Mouse (Mus musculus) embryo, embryonic 11.5 days (tissue): ENCODE measurements at regions not wholly inside any gene's neighbourhood (a gene's known extent, or its start where the extent isn't known, plus 50 kb on each side); places are given as distances from the start of the nearest gene placed in this dataset.
A peak's percentile ranks its signal among the peaks of the same experiment; 100 is the strongest.

Experiments
- DNase-seq: peaks from one replicate; pipeline ENCODE4 v3.0.0-alpha.2; 2012; ENCODE audit warnings: low read depth, low spot score

DNA sequence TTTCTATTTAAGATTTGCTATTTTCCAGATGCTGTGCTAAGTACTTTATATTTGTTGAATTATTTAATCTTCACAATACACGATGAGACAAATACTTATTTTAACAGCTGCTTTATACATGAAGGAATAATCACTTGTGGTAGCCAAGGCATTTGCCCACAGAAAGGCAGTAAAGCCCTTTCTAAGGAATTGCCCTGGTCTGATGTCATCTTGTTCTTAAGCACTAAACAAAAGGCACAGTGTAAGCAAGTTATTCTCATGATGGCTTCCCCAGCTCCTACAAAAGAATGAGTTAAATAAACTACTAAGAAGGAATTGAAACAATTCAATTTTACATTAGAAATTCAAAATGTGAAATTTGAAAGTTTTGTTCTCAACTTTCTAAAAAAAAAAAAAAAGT lies 358.8 kb downstream of the Cenpc1 start:
- DNase-seq = no peak

DNA sequence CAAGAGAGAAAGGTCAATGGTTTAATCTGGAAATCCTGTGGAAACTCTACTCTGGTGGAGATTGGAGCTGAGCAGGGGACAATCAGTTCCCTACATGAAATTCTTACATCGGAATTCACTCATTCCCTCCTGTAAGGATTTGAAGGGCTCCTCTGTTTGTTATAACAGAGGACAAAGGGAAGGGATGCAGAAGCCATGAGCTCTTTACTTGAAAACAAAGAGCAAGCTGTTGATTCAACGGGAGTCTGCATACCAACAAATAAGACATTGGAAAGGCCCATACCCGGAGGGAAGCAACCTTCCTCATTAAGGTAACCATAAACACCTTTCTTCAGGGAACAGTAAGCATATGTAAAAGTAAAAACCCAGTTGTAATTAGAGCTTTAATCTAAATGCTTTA lies 359.3 kb downstream of the Cenpc1 start:
- DNase-seq = no peak

DNA sequence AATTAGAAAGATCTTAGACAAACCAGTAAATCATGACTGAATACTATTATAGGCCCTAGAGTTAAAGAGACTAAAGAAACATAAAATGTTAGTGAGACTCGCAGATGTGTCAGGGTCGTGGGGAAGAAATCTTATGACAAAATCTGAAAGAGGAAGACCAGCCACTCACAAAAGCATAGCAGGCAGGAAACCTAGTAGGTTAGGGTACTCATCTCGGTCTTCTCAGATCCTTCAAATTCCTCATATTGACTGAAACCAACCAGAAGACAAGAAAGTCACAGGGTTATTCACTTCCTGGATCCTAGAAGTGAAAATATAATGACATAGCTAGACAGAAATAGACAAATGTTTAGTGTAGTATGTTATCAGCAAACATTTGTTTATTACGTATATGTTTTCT lies 387.5 kb downstream of the Cenpc1 start:
- no peak for DNase-seq

DNA sequence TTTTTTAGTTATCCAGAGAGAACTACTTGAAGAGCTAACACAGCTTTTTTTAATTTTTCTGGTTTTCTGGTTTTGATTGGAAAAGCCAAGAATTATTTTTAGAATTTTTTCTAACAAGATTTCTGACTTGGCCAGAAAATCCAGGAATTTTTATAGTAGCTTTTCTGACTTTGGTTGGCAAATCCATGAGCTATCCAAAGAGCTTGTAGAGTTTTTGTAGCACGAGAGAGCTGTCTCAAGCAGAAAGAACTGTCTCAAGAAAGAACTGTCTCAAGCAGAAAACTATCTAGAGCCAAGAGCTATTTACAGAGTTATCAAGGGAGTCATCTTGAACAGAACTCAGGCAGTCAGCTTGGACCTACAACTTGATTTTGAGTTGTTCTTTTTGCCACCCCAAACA lies 394.3 kb downstream of the Cenpc1 start:
- no peak for DNase-seq

DNA sequence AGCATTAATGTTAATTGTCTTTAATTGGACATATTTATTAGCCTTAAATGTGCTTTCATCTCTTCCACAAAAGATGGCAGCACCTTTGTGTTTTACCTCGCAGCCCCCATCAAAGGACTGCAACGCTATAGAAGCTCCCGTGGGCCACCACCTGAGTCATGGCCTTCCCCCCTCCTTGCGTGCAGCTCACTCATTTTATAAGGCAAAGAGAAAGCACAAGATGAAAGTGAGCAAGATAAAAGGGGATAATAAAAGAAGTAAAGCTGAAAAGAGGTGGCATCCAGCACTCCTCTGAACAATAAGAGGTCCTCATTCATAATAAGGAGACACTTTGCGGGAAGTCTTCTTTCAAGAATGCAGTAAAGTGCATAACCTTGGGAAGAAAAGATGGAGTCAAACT lies 403.9 kb downstream of the Cenpc1 start:
- no peak for DNase-seq

DNA sequence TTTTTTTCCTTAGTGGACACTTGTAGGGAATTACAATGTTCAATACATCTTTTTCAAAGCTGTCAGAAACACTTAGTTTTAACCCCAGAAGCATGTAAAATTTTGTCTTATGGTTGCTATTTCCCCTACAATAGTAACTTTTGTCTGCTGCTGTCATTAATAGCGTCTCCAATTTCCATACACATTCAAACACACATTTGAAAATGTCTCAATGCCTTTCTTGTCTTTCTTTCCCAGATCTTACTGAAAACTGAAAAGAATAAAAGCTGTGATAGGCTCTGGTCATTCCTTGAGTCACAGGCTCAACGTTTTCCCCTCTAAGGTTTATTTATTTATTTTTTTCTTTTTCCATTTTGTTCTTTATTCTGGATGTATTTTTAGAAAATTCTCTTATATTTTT lies 444.3 kb downstream of the Cenpc1 start:
- DNase-seq = no peak

DNA sequence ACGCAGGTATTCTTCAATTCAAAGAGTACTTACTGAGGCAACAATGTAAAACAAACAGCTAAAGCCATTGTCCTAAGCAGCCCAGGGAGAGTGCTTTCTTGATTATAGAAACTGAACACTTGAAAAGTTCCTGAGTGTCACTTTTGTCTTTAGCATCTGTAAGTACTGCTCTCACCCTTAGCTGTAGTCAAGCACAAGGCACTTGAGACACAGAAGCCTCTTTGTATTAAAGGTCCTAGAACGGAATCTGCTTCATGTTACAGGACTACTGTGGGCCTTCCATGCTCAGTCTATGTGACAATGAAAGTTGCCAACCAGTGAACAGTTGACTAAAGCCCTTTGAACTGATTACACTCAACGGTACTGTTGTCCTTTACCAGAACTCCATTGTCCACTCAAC lies 450.6 kb downstream of the Cenpc1 start:
- no peak for DNase-seq

DNA sequence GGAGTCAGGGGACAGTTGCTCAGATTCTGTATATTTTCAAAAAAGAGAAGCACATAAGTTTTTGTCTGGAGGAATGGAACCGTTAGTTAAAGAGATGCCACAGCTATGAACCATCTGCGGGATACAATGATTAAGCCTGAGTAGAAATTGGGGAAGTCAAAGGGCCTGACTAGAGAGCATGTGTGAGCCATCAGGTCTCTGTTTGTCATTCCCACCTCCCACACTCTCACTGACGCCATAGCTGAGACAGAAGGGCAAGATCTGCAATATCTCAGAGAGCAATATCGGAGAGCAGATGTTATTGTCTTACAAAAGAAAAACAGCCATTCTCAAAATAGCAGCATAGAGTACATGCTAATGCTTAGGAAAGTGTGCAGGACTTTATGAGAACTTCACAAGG lies 452.8 kb downstream of the Cenpc1 start:
- no peak for DNase-seq

DNA sequence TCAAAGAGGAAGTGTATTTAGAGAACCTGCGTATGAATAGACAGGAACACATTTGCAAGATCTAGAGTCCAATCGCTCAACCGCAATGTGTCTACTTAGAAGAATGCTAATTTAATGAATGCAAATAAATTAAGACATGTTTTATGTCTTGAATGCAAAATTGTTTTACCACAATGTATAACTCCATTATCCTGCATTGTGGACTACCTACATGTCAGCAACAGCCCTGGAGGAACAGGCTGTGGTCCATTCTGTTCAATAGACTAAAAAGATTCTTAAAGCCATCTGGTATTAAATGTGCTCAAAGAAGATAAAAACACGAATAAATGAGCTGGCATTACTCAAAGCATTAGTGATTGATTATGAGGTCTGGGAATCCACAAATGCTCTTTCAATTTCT lies 456.3 kb downstream of the Cenpc1 start:
- no peak for DNase-seq

DNA sequence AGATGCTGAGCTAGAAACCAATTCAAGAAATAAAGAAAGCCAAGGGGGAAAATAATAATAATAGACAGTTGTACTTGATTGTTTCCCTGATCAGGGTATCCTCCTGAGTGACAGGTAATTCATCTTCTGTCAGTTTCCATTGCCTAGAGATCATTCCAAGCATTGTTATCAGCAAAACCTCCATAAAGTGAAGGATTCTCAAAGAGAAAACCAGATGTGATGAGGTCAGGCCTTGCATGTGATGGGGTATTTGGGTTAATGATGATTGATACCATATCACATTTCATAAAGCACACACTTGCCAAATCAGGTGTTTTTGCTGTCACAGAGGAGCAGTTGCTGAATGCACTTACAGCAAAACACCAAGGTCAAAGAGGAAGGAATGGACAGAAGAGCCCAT lies 467.2 kb downstream of the Cenpc1 start:
- DNase-seq = no peak

DNA sequence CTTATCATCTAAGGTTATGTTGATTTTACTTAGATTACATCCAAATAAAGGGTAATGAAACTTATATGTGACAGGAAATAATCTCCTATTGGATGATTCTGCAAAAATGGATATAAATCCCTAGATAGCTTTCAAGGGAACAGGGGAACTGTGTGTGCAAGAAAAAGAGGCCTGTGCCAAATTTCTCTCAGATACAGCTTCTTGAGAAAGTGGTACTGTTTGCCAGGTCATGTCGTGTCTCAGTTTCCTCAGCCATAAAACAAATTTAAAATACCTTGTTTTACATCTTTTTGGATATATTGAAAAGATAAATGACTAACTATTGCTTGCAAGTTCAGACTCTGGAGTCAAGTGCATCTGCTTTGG lies 470.3 kb downstream of the Cenpc1 start:
- no peak for DNase-seq

DNA sequence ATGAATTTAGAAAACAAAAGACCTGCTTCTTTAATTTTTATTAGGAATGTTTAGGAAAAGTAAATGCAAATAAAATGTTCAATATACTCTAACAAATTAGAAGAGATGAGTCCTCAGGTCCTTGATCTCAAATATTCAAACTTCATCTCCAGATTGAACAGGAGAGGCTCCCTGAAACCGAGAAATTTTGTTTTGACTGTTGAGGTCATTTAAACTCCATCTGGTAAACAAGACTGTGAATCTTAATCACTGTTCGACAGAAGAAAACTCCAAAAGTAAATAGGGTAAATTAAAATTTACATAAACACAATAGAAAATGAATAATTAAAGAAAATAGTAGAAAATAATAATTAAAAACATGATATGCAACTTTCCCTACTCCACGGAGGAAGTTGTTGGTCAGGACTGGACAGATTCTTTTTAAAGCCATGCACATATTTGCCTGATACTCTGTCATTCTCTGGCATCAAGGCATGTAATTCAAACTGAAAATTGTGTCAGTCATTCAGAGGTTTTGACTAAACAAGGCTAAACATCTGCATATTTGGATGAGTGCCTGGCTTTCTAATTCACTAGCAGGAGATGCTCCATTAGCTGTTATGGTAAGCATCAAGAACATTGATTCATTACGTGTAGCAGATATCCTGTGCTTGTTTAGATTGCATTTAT lies 470.8 kb downstream of the Cenpc1 start:
- no peak for DNase-seq

DNA sequence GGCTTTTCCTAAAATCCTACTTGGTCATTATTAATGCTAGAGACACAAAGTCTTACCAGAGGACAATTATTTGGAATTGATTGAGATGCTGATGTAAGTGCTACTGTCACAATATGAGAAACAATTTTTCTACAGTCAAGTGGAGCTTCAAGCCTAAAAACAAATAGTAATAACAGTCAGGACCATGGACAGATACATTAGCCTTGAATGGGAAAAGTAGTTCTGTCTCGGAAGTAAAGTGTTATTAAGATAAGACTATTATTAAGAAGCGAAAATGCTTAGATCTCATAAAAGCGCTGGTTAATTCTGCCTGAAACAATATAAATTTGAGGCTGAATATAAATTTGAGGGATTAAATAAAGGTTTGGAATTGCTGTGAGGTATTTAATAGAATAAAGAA lies 473.1 kb downstream of the Cenpc1 start:
- peak; percentile 17 for DNase-seq

DNA sequence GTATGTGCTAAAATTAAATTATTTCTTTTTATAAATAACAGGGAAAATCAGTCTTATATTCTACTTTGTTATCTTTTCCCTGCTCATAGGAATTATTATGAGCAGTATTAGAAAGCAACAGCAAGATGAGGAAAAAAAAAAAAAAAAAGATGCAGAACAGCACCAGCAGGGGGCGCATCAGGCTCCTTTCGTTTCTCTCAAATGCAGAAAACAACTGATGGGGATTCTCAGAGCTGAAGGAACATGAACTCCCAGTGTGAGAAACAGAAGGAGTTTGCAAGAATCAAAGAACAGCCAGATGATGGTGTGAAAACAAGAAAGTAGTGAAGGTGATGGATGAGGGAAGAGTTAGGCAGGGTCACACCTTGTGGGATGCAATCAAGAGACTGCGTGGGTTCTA lies 478.7 kb downstream of the Cenpc1 start:
- DNase-seq = peak; percentile 24

DNA sequence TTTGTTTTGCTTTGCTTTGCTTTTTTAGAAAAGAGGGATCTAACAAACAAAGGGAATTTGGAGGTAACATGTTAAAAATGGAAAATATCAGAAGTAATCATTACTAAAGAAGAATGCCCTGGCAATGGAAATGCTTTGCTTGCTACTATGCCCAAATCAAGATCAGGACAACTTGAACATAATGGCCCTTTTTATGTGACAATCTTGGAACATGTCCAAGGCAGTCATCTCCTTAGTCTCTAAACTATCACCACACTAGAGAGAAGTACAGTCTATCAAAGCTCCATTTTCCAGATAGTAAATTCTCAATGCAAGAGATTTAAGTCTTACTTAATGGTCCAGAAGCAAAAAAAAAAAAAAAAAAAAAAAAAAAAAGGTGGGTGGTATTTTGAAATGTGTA lies 492.9 kb downstream of the Cenpc1 start:
- DNase-seq = no peak

DNA sequence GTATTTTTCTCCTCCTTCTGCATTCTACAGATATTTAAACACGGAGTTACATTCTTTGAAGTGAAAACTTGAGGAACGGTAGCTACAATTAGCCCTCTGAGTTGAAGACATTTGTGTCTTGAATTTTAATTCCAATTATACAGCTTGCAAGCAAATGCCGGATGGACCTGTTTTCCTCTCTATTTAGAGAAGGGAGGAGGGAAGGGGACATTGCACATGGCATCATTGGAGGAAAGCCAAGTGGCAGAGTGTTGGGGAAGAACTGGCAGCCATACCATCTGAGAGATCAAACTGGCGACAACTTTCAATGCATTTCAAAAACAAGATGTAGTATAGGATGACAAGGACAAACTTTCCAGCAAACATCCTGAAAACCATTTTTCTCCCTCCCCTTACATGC lies 493.4 kb downstream of the Cenpc1 start:
- DNase-seq = no peak

DNA sequence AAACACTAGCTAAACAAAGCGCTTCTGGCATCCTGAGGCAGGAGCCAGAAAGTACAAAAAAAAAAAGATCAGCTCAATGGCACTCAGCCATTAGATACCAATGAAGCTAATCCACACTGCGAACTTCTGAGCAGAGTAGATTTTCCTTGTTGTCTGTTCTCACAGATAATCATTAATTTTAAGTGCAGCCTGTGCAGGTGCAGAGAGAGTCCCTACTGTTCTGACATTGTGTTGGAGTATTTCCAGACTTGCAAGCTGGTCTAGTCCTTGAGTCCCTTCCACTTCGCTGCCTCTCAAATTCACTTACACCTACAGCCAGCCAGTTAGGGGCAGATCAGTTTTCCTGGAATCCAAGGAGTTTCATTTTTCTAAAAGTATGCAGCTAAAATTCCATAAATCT lies 494.0 kb downstream of the Cenpc1 start:
- DNase-seq = no peak

DNA sequence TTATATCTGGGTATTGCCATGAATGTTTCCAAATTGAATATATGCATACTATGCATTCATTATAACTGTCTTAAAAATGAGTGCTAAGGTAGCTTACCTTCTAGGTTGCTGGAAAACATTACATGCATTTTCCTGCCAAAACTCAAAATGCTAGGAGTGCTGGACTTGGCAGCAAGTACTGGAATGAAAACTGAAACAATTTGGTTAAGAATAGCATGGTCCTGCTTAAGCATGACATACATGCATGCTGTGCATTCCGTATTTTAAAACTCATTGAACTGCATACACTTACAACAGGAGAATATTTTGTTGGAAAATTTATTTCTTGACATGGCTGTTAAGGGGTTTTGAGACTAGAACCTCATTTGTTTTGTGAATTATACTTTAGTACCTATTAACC lies 529.1 kb downstream of the Cenpc1 start:
- DNase-seq = no peak

DNA sequence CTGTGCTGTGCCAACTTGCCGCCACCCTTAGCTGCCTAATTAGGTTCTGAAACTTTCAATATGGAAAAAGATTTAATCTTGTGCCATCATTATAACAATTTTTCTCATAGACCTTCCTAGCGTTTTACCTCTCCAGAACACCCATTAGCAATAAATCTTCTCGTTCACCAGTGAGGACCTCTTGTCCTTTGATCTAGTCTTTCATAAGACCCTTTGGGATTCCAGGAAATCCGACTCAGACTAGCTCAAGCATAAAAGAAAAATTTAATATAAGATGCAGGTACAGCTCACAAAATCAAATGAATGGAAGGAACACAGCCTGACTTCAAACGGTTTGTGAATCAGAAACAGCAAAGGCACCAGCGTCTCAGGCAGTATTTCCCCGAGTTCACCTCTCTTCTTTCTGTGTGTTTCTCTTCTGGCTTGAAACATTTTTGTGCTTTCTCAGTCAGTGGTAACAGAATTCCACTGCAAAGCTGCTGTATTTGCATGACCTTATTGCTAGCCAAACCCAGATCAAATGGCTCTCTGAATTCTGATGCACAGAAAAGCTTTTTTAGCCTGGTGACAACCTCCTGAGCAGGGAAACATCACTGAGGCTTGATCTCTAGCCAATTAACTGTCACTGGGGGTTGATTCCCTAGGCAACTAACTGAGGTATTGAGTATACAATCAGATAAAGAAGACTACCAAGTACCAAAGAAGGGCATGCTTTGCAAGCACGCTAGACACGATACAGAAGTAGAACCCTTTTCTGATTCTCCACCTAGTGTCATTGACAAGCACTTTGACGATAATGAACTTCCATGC lies 539.8 kb downstream of the Cenpc1 start:
- DNase-seq = no peak

DNA sequence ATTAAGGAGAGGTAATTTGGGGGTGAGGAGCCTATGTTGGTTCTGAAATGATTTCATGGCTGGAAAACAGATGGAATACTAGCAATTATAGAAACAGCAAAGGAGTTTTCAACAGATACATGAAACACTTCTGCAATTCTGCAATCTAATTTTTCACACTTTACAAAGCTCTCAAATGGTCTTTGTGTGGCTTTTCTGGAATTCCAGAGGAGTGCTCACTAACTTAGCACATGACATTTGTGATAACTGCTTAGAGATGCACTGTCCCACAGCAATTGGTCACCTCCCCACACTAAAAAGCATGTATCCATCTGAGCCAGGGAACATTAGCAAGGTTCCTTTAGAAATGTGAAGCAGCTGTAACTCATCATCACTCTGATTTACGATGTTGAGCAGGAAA lies 560.1 kb downstream of the Cenpc1 start:
- no peak for DNase-seq

DNA sequence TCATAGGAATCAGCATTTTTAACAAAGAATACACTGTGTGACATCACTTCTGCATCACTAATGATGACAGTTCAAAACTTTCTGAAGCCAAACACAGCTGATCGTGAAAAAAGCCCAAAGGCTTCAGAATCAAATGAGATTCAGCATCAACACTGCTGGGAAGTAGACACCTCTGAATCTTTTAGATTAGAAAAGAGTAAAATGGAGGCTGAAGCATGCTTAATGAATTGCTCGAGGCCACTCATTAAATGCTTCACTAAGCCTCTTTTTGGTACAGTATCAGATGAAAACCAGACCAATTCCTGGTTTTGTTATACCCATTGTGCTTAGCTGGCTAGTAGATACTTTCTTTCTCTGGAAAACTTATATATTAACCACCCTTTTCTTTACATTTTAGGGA lies 568.1 kb downstream of the Cenpc1 start:
- no peak for DNase-seq

DNA sequence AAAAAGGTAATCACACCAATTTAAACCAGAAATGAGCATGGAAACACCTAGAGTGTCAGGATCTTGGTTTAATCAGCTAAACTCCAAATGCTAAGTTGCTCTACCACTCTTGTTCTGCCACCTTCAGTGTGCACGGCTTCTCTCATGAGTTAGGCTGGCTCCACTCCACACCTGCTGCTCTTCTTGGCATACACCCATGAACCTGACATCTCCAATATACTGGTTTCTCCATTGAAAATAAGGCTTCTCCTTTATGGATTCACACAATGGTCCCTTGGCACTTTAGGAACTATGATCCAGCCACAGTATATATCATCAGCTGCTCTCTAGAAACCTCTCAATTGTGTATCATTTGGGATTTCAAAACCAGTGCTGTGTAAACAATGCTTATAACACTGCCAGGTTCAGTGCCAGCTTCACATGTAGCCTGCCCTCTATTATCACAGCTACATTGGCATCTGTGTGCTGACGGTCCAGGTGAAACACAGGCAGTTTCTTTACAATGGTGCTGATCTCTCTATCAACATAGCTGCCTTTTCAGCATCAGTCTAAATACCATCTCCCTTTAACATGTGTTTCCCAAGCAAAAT lies 579.6 kb downstream of the Cenpc1 start:
- DNase-seq = no peak

DNA sequence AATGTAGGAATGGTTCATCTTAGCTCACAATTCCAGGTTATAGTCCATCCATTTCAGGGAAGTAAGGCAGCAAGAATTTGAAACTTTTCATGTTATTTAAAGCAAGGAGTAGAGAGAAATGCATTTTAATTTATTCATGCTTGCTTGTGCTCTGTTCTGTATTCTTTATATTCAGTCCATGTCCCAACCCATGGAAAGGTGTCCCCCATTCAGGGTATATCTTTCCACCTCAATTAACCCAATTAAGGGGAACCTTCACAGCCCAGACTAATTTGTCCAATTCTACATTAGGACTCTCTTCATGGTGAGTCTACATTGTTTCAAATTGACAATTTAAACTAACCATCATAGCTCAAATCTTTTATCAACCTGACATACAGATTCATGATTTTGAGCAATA lies 580.2 kb downstream of the Cenpc1 start:
- DNase-seq = no peak
